Mouse (Mus musculus): ENCODE data around the gene Tmem265. TPM values are rescaled to one million over a fixed set of nuclear protein-coding genes. Genes with fewer than 3 reads are reported as not detected.

The Tmem265 gene
- polyA plus RNA-seq, 1 experiment = not detected

- no peak overlapping the region for H3K4me3 ChIP-seq
- peaks cover 53% of the 10 kb centered on the region for H3K36me3 ChIP-seq (ENCODE audit: control insufficient read depth, insufficient read depth)
These were observed 11.9 kb upstream of the Tmem265 start for GRCm38 (mm10) chr7:127549116-127549835.

GRCm38 (mm10) chr7:127551558-127551957, 9.6 kb upstream of the Tmem265 start:
- Histone ChIP-seq H3ac (ENCODE audit: control insufficient read depth, insufficient read length) (no peak overlapping the region), H3K27me3 (ENCODE audit: control insufficient read depth, insufficient read depth, insufficient read length) (no peaks in the 10 kb centered on the region), H3K4me2 (ENCODE audit: low read depth) (no peak overlapping the region), H3K4me3 (no peak overlapping the region), H3K36me3 (ENCODE audit: control insufficient read depth, insufficient read depth) (peaks cover 62% of the 10 kb centered on the region), H3K79me2 (ENCODE audit: control insufficient read depth, insufficient read depth) (peaks cover 14% of the 10 kb centered on the region)
- no peak for TF ChIP-seq E2F4 (IDR thresholded peaks at IDR 0.05; ENCODE audit: insufficient read depth)
- TF ChIP-seq USF1 (IDR thresholded peaks at IDR 0.05; ENCODE audit: low read depth) = no peak
- no peak for TF ChIP-seq SRF (IDR thresholded peaks at IDR 0.05; ENCODE audit: control insufficient read depth, insufficient read length, low read depth)
- no peak for TF ChIP-seq REST (IDR thresholded peaks at IDR 0.05; ENCODE audit: insufficient read depth, insufficient read length)
- TF ChIP-seq MYOG (IDR thresholded peaks at IDR 0.05; ENCODE audit: control insufficient read depth in 1 of 3, insufficient read depth in 1 of 3, insufficient read length in 2 of 3, low read depth in 2 of 3) = no peak
- TF ChIP-seq MYOD1 (IDR thresholded peaks at IDR 0.05; ENCODE audit: control insufficient read depth in 1 of 3, insufficient read length in 2 of 3, low read depth in 2 of 3) = no peak
- no peak for TF ChIP-seq POLR2A (IDR thresholded peaks at IDR 0.05; ENCODE audit: insufficient read length, low read depth)
- TF ChIP-seq POLR2AphosphoS2 (IDR thresholded peaks at IDR 0.05; ENCODE audit: insufficient read length, low read depth) = no peak
- no peak for TF ChIP-seq TCF12 (IDR thresholded peaks at IDR 0.05; ENCODE audit: insufficient read depth, poor library complexity, severe bottlenecking)
- no peak for TF ChIP-seq CEBPB (IDR thresholded peaks at IDR 0.05; ENCODE audit: insufficient read depth, poor library complexity, severe bottlenecking)
- no peak for TF ChIP-seq TCF3 (IDR thresholded peaks at IDR 0.05; ENCODE audit: insufficient read length, low read depth)
- TF ChIP-seq MAX (IDR thresholded peaks at IDR 0.05; ENCODE audit: low read depth) = no peak

More at GRCm38 (mm10) chr7:127549116-127549835, 11.9 kb upstream of the Tmem265 start:
- peaks cover 29% of the 10 kb centered on the region for H3K79me2 ChIP-seq (ENCODE audit: control insufficient read depth, insufficient read depth)
- H3K27me3 ChIP-seq (ENCODE audit: control insufficient read depth, insufficient read depth, insufficient read length) = no peaks in the 10 kb centered on the region
- no peak overlapping the region for H3ac ChIP-seq (ENCODE audit: control insufficient read depth, insufficient read length)
- TF ChIP-seq REST (IDR thresholded peaks at IDR 0.05; ENCODE audit: insufficient read depth, insufficient read length) = no peak
- TF ChIP-seq MYOG (IDR thresholded peaks at IDR 0.05; ENCODE audit: control insufficient read depth in 1 of 3, insufficient read depth in 1 of 3, insufficient read length in 2 of 3, low read depth in 2 of 3) = no peak
- TF ChIP-seq POLR2AphosphoS2 (IDR thresholded peaks at IDR 0.05; ENCODE audit: insufficient read length, low read depth) = no peak
- TF ChIP-seq CEBPB (IDR thresholded peaks at IDR 0.05; ENCODE audit: insufficient read depth, poor library complexity, severe bottlenecking) = no peak
- no peak for TF ChIP-seq TCF3 (IDR thresholded peaks at IDR 0.05; ENCODE audit: insufficient read length, low read depth)
- TF ChIP-seq MYOD1 (IDR thresholded peaks at IDR 0.05; ENCODE audit: control insufficient read depth in 1 of 3, insufficient read length in 2 of 3, low read depth in 2 of 3) = no peak
- no peak for TF ChIP-seq TCF12 (IDR thresholded peaks at IDR 0.05; ENCODE audit: insufficient read depth, poor library complexity, severe bottlenecking)
- no peak for TF ChIP-seq POLR2A (IDR thresholded peaks at IDR 0.05; ENCODE audit: insufficient read length, low read depth)
- no peak for TF ChIP-seq E2F4 (IDR thresholded peaks at IDR 0.05; ENCODE audit: insufficient read depth)
- TF ChIP-seq MAX (IDR thresholded peaks at IDR 0.05; ENCODE audit: low read depth) = no peak
- TF ChIP-seq SRF (IDR thresholded peaks at IDR 0.05; ENCODE audit: control insufficient read depth, insufficient read length, low read depth) = no peak
- TF ChIP-seq USF1 (IDR thresholded peaks at IDR 0.05; ENCODE audit: low read depth) = no peak
- H3K4me2 ChIP-seq (ENCODE audit: low read depth) = no peak overlapping the region

- Histone ChIP-seq H3K4me2 (ENCODE audit: low read depth) (no peak overlapping the region), H3K36me3 (ENCODE audit: control insufficient read depth, insufficient read depth) (peaks cover 34% of the 10 kb centered on the region), H3ac (ENCODE audit: control insufficient read depth, insufficient read length) (no peak overlapping the region), H3K79me2 (ENCODE audit: control insufficient read depth, insufficient read depth) (no peaks in the 10 kb centered on the region), H3K4me3 (no peak overlapping the region), H3K27me3 (ENCODE audit: control insufficient read depth, insufficient read depth, insufficient read length) (no peaks in the 10 kb centered on the region)
- no peak for TF ChIP-seq POLR2AphosphoS2 (IDR thresholded peaks at IDR 0.05; ENCODE audit: insufficient read length, low read depth)
- TF ChIP-seq MAX (IDR thresholded peaks at IDR 0.05; ENCODE audit: low read depth) = no peak
- TF ChIP-seq REST (IDR thresholded peaks at IDR 0.05; ENCODE audit: insufficient read depth, insufficient read length) = no peak
- no peak for TF ChIP-seq CEBPB (IDR thresholded peaks at IDR 0.05; ENCODE audit: insufficient read depth, poor library complexity, severe bottlenecking)
- no peak for TF ChIP-seq MYOG (IDR thresholded peaks at IDR 0.05; ENCODE audit: control insufficient read depth in 1 of 3, insufficient read depth in 1 of 3, insufficient read length in 2 of 3, low read depth in 2 of 3)
- no peak for TF ChIP-seq E2F4 (IDR thresholded peaks at IDR 0.05; ENCODE audit: insufficient read depth)
- no peak for TF ChIP-seq TCF3 (IDR thresholded peaks at IDR 0.05; ENCODE audit: insufficient read length, low read depth)
These were observed 610 bp upstream of the Tmem265 start for GRCm38 (mm10) chr7:127560580-127560979.

GRCm38 (mm10) chr7:127564381-127565150, 3.4 kb downstream of the Tmem265 start:
- H3ac ChIP-seq (ENCODE audit: control insufficient read depth, insufficient read length) = no peak overlapping the region
- no peak overlapping the region for H3K4me3 ChIP-seq
- H3K4me2 ChIP-seq (ENCODE audit: low read depth) = no peak overlapping the region
- no peaks in the 10 kb centered on the region for H3K27me3 ChIP-seq (ENCODE audit: control insufficient read depth, insufficient read depth, insufficient read length)
- TF ChIP-seq MAX (IDR thresholded peaks at IDR 0.05; ENCODE audit: low read depth) (no peak), POLR2A (IDR thresholded peaks at IDR 0.05; ENCODE audit: insufficient read length, low read depth) (no peak), E2F4 (IDR thresholded peaks at IDR 0.05; ENCODE audit: insufficient read depth) (no peak), REST (IDR thresholded peaks at IDR 0.05; ENCODE audit: insufficient read depth, insufficient read length) (no peak), CEBPB (IDR thresholded peaks at IDR 0.05; ENCODE audit: insufficient read depth, poor library complexity, severe bottlenecking) (no peak), POLR2AphosphoS2 (IDR thresholded peaks at IDR 0.05; ENCODE audit: insufficient read length, low read depth) (peak; percentile 19), TCF12 (IDR thresholded peaks at IDR 0.05; ENCODE audit: insufficient read depth, poor library complexity, severe bottlenecking) (no peak)
- peaks cover 19% of the 10 kb centered on the region for H3K36me3 ChIP-seq (ENCODE audit: control insufficient read depth, insufficient read depth)
- no peaks in the 10 kb centered on the region for H3K79me2 ChIP-seq (ENCODE audit: control insufficient read depth, insufficient read depth)
